Mouse (Mus musculus): Measurements from ENCODE around the gene Olfr975.
"Not testable (repeated sequence)": the region's sequence is repeated elsewhere in the genome, so short reads cannot be mapped to it uniquely, and the experiment has no call there.

Olfr975 gene

GRCm38 (mm10) chr9:39951946-39952345 lies at the start of gene Olfr975:
Gene Olfr975 (minus strand): TSS chr9:39952046.
- DNase-seq (ENCODE audit: low spot score): no peak

GRCm38 (mm10) chr9:39991813-39992212 lies 40.0 kb upstream of the Olfr975 start, which contains the start of gene Olfr978:
Gene Olfr978 (plus strand): TSS chr9:39992113.
- no peak for DNase-seq (ENCODE audit: low spot score)

- DNase-seq (ENCODE audit: low spot score): not testable (repeated sequence)
These were observed 24.8 kb upstream of the Olfr975 start for GRCm38 (mm10) chr9:39976581-39977145.

DNA sequence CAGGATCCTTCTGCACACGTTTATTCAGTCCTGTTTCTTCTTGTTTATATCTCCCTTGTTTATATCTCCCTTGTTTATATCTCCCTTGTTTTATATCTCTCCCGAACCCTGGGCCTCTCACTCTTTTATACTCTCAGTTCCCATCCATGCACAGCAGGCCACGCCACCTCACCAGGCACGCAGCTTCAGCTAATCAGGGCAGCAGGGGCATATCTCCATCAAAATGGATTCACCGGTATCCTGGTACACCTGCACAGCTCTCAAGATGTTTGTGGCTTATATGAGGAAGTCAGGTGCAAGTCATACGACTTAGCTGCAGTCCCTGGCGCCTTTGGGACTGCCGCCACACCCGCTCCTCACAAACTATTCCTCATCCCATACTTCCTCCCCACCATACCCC lies 9.2 kb upstream of the Olfr975 start, which contains the start of gene Olfr976:
Gene Olfr976, minus strand, starts transcription at position 101 of the 400 bp plus-strand sequence.
- not testable (repeated sequence) for DNase-seq (ENCODE audit: low spot score)

DNA sequence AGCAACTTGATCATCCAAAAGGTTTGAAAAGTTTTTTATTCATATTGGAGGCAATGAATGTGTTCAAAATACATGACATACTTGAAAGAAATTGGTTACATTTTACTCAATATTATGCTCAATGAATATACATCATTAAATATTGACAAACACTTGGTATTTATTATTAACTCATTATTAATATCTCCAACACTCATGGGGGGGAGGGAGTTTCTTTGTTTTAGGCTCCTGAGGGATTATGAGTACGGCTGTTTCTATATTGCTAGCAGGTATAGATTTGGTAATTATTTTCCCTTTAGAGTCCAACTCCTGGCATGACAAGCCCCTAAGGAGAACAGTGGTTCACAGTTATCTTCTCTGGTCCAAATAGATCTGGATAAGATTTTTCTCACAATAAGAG lies 14.6 kb downstream of the Olfr975 start, which contains the start of gene Olfr974:
Gene Olfr974, plus strand, starts transcription at position 301 of the 400 bp plus-strand sequence.
- no peak for DNase-seq (ENCODE audit: low spot score)

GRCm38 (mm10) chr9:39928837-39929236 lies 23.0 kb downstream of the Olfr975 start:
- not testable (repeated sequence) for DNase-seq (ENCODE audit: low spot score)

DNA sequence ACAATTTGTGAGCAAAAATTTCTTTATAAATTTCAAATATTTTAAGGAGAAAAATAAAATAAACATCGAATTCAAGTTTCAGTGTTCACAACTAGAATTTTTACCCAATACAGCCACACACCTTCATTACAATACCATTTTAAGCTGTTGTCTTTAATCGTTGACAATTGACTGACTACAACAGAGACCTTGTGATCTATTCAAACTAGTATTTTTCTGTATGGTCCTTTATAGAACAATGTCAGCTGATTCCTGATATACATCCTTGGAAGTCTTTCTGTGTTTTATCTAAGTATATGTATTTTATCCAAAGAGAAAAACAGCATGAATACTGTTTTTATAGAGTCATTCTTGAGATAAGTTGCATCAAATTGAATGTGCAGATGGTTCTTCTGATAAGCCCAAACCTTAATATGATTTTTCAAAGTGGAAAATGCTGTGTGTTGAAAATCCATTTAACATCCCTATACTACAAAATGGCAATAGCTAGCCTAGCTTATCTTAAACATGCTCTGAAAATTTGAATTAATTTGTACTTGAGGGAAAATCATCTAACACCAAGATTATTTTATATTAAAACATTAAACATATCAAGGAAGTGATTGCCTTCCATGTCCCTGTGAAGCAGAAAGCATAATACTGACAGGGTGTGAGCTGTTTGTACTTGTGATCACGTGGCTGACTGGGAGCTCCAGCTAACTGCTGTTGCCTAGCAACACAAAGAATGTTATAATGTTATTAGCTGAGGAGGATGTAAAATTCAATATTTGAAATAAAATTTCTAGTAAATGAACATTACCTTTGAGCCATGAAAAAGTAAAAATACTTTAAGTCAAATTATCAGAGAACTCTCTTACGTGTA lies 23.6 kb downstream of the Olfr975 start:
- DNase-seq (ENCODE audit: low spot score): not testable (repeated sequence)

DNA sequence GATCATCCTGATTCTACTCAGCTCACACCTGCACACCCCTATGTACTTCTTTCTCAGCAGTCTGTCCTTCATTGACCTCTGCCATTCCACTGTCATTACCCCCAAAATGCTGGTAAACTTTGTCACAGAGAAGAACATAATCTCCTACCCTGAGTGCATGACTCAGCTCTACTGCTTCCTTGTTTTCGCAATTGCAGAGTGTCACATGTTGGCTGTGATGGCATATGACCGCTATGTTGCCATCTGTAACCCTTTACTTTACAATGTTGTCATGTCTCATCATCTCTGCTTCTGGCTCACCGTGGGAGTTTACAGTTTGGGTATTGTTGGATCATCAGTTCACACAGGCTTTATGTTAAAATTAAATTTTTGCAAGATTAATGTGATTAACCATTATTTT lies 41.9 kb downstream of the Olfr975 start:
- no peak for DNase-seq (ENCODE audit: low spot score)

DNA sequence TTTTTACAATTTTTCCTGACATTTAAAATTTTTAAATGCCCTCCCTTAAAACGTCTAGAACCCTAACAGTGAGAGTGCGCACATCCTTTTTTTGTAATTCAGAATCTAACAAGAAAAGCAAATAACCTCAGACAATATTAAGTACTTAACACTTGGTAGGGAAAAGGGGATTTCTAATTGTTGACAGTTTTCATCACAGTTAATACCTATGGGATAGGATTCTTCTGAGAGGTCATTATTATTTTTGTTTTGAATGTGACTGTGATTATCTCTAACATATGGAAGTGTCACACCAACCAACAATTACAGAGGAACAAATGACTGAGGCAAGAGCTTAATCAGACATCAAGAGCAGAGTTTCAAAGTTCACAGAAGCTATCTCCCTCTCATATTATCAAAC lies 44.8 kb downstream of the Olfr975 start, which contains the start of gene Olfr229:
Gene Olfr229, plus strand, starts transcription at position 301 of the 400 bp plus-strand sequence.
- no peak for DNase-seq (ENCODE audit: low spot score)

DNA sequence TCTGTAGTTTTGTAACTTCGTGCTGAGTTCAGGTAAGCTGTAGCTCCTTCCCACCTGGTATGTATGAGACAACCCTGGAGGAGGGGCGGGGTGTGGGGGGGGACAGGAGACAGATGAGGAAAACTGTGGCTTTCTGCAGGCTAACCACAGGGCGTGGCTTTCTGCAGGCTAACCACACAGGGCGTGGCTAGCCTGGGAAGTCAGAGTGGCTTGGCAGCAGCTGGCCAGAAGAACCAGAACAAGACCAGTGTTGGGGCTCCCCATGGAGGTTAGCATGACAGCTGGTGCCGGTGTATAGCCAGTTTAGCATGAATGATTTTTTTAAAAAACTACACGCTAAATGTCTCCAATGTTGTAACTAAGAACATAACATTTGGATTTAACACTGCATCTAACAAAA lies 46.7 kb downstream of the Olfr975 start:
- no peak for DNase-seq (ENCODE audit: low spot score)
